Mouse (Mus musculus): Measurements from ENCODE around the gene Gucy1b1. TPM values are rescaled to one million over a fixed set of nuclear protein-coding genes. Genes with fewer than 3 reads are reported as not detected.

Gene Gucy1b1
- polyA plus RNA-seq, 1 experiment from 2014 or later: 18.2 TPM

DNA sequence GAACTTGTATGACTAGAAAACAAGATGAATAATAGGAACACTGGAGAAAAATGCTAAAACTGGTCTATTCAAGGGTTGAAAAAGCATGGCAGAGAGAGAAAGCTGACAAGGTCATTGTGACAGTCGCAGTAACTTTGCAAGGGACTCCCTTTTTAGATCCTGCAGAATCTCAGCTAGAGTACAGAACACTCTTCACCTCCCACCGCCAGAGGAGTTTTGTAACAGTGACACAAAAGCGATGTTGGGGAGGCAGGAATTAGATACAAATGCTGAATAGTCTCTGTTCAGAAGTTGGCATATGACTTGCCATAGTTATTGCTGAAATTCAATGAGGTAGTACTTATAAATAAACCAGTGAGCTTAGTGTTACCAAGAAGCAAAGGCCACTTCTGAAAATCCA, 51.4 kb downstream of the Gucy1b1 start:
- Histone ChIP-seq H3K4me2 (no peak overlapping the region), H3K36me3 (ENCODE audit: control insufficient read depth, insufficient read depth, low read length) (no peaks in the 10 kb centered on the region), H3K9ac (ENCODE audit: low read depth, low read length) (no peak overlapping the region), H3K27me3 (replicated peaks; ENCODE audit: control insufficient read depth, insufficient read depth, low read length) (no peaks in the 10 kb centered on the region), H3K4me1 (replicated peaks; ENCODE audit: control insufficient read depth, insufficient read depth, low read length) (no peaks in the 10 kb centered on the region), H3K27ac (ENCODE audit: low read depth, low read length) (no peak overlapping the region), H3K4me3 (ENCODE audit: low read depth, low read length) (no peak overlapping the region), H3K9me3 (ENCODE audit: control insufficient read depth, low read length) (no peaks in the 10 kb centered on the region)
- 77% methylated on average over 3 of the region's 3 CpGs for WGBS
- ATAC-seq (replicated peaks; ENCODE audit: low FRiP score) (no peak), DNase-seq (ENCODE audit: low spot score) (no peak)

DNA sequence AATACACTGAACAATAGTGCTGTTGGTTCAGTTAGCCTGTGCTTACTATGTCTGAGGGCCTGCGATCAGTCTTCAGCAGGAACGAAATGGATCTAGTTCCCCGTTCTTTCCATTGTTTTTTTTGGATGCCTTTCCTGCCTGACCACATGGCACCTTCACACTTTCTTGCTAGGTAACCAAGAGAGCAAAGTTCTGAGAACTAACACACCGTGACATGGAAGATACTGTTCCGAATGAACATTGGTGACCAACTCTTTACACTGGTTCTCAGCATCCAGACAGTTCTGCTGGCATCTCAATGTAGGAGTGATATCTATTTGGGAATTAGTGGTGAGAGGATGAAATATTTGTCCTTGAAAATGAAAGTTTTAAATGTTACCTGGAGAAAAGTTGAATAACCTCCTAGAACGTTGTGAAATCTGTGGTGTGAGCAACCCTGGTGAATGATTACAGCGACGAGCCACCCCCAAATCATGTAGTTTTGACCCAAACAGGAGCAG, 52.0 kb downstream of the Gucy1b1 start:
- no peaks in the 10 kb centered on the region for H3K36me3 ChIP-seq (ENCODE audit: control insufficient read depth, insufficient read depth, low read length)
- no peak overlapping the region for H3K9ac ChIP-seq (ENCODE audit: low read depth, low read length)
- H3K27me3 ChIP-seq (replicated peaks; ENCODE audit: control insufficient read depth, insufficient read depth, low read length): no peaks in the 10 kb centered on the region
- no peaks in the 10 kb centered on the region for H3K9me3 ChIP-seq (ENCODE audit: control insufficient read depth, low read length)
- no peak for ATAC-seq (replicated peaks; ENCODE audit: low FRiP score)
- no peaks in the 10 kb centered on the region for H3K4me1 ChIP-seq (replicated peaks; ENCODE audit: control insufficient read depth, insufficient read depth, low read length)
- no peak for DNase-seq (ENCODE audit: low spot score)
- no peak overlapping the region for H3K4me3 ChIP-seq (ENCODE audit: low read depth, low read length)
- no peak overlapping the region for H3K27ac ChIP-seq (ENCODE audit: low read depth, low read length)
- WGBS: 78% methylated on average over 8 of the region's 8 CpGs
- H3K4me2 ChIP-seq: no peak overlapping the region

DNA sequence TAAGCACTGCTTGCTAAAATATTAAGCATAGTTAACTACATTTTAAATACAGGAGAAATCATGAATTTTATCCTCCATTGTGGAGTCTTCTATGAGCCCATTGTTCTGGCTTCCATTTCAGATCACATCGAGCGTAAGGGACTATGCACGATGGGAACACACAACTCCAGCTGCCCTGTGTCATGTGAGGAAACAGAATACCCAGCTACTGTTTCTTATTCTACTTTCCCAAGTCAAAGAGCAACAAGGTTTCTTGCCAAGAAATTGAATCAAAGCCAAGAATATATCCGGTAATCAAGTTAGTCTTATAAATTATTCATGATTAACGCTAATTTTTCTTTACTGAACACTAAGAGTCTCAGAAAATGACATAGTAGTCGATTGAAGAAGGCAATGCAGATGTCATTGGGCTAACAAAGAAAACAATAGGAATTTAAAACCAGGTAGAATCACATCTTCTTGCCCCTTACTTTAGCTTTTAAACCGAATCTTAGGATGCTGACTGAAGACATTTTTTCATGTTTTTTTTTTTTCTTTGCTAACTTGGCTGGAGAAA, 60.3 kb downstream of the Gucy1b1 start:
- H3K4me1 ChIP-seq (replicated peaks; ENCODE audit: control insufficient read depth, insufficient read depth, low read length): no peaks in the 10 kb centered on the region
- H3K27me3 ChIP-seq (replicated peaks; ENCODE audit: control insufficient read depth, insufficient read depth, low read length): no peaks in the 10 kb centered on the region
- 80% methylated on average over 7 of the region's 7 CpGs for WGBS
- H3K27ac ChIP-seq (ENCODE audit: low read depth, low read length): no peak overlapping the region
- no peak overlapping the region for H3K9ac ChIP-seq (ENCODE audit: low read depth, low read length)
- ATAC-seq (replicated peaks; ENCODE audit: low FRiP score) (no peak), DNase-seq (ENCODE audit: low spot score) (no peak)
- H3K4me2 ChIP-seq: no peak overlapping the region
- no peaks in the 10 kb centered on the region for H3K36me3 ChIP-seq (ENCODE audit: control insufficient read depth, insufficient read depth, low read length)
- H3K9me3 ChIP-seq (ENCODE audit: control insufficient read depth, low read length): no peaks in the 10 kb centered on the region
- no peak overlapping the region for H3K4me3 ChIP-seq (ENCODE audit: low read depth, low read length)

- H3K9me3 ChIP-seq (ENCODE audit: control insufficient read depth, low read length): no peaks in the 10 kb centered on the region
- DNase-seq (ENCODE audit: low spot score) (no peak), ATAC-seq (replicated peaks; ENCODE audit: low FRiP score) (no peak)
- no peak overlapping the region for H3K27ac ChIP-seq (ENCODE audit: low read depth, low read length)
- no peak overlapping the region for H3K4me2 ChIP-seq
- no peak overlapping the region for H3K4me3 ChIP-seq (ENCODE audit: low read depth, low read length)
- H3K36me3 ChIP-seq (ENCODE audit: control insufficient read depth, insufficient read depth, low read length): no peaks in the 10 kb centered on the region
- H3K9ac ChIP-seq (ENCODE audit: low read depth, low read length): no peak overlapping the region
- WGBS: 84% methylated on average over 1 of the region's 1 CpGs
- H3K4me1 ChIP-seq (replicated peaks; ENCODE audit: control insufficient read depth, insufficient read depth, low read length): no peaks in the 10 kb centered on the region
- H3K27me3 ChIP-seq (replicated peaks; ENCODE audit: control insufficient read depth, insufficient read depth, low read length): no peaks in the 10 kb centered on the region
Observed at GRCm38 (mm10) chr3:82007002-82007401, 67.5 kb downstream of the Gucy1b1 start.

DNA sequence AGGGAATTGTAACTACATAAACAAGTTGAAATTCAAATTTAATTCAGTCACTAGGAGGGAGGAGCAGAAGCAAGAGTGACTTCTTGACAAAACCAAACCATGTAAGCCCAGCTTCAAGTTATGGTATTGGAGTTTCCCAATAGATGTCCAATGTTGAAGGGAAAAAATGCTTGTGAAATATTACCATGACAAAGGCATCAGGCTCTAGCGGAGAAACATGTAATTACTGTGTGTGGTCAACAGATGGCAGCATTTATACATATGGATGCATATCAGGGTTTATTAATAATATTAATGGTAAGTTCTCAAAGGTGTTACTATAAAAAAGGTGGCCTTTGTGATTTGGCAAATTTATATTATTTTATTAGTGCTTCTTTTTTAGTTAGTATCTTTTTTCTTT, 78.5 kb downstream of the Gucy1b1 start:
- DNase-seq (ENCODE audit: low spot score) (no peak), ATAC-seq (replicated peaks; ENCODE audit: low FRiP score) (no peak)
- no peak overlapping the region for H3K9ac ChIP-seq (ENCODE audit: low read depth, low read length)
- no peaks in the 10 kb centered on the region for H3K9me3 ChIP-seq (ENCODE audit: control insufficient read depth, low read length)
- H3K4me1 ChIP-seq (replicated peaks; ENCODE audit: control insufficient read depth, insufficient read depth, low read length): no peaks in the 10 kb centered on the region
- H3K27ac ChIP-seq (ENCODE audit: low read depth, low read length): no peak overlapping the region
- H3K27me3 ChIP-seq (replicated peaks; ENCODE audit: control insufficient read depth, insufficient read depth, low read length): no peaks in the 10 kb centered on the region
- H3K4me3 ChIP-seq (ENCODE audit: low read depth, low read length): no peak overlapping the region
- no peak overlapping the region for H3K4me2 ChIP-seq
- WGBS: 5% methylated on average over 1 of the region's 1 CpGs
- no peaks in the 10 kb centered on the region for H3K36me3 ChIP-seq (ENCODE audit: control insufficient read depth, insufficient read depth, low read length)

- H3K4me1 ChIP-seq (replicated peaks; ENCODE audit: control insufficient read depth, insufficient read depth, low read length): no peaks in the 10 kb centered on the region
- ATAC-seq (replicated peaks; ENCODE audit: low FRiP score): no peak
- no peaks in the 10 kb centered on the region for H3K27me3 ChIP-seq (replicated peaks; ENCODE audit: control insufficient read depth, insufficient read depth, low read length)
- H3K4me2 ChIP-seq: no peak overlapping the region
- no peaks in the 10 kb centered on the region for H3K36me3 ChIP-seq (ENCODE audit: control insufficient read depth, insufficient read depth, low read length)
- 44% methylated on average over 4 of the region's 4 CpGs for WGBS
- H3K4me3 ChIP-seq (ENCODE audit: low read depth, low read length): no peak overlapping the region
- H3K9ac ChIP-seq (ENCODE audit: low read depth, low read length): no peak overlapping the region
- no peak for DNase-seq (ENCODE audit: low spot score)
- H3K27ac ChIP-seq (ENCODE audit: low read depth, low read length): no peak overlapping the region
- H3K9me3 ChIP-seq (ENCODE audit: control insufficient read depth, low read length): no peaks in the 10 kb centered on the region
Observed at GRCm38 (mm10) chr3:81995371-81995770, 79.1 kb downstream of the Gucy1b1 start.

DNA sequence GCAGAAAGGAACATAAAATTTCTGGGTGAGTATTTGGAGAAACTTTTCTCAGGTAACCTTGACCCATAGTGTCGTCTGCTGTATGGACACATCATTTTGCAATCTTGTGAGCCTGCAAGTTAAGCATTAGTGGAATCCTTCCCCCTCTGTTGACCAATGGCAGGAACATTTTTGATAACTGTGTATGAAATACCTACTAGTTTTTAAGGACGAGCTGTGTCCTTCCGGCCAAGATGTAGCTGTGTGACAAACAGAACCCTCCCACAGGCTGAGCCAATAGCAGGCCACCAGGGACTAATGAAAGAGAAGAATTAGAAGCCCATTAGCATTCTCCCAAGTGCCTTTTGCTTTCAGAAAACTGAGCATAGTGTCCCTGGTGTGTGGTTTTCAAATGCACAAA, 84.0 kb downstream of the Gucy1b1 start:
- WGBS: 61% methylated on average over 3 of the region's 3 CpGs
- no peaks in the 10 kb centered on the region for H3K27me3 ChIP-seq (replicated peaks; ENCODE audit: control insufficient read depth, insufficient read depth, low read length)
- no peak overlapping the region for H3K27ac ChIP-seq (ENCODE audit: low read depth, low read length)
- no peaks in the 10 kb centered on the region for H3K9me3 ChIP-seq (ENCODE audit: control insufficient read depth, low read length)
- H3K4me1 ChIP-seq (replicated peaks; ENCODE audit: control insufficient read depth, insufficient read depth, low read length): 0 out of 2 replicates have a peak, but pooled peaks cover 2% of the 10 kb centered on the region
- ATAC-seq (replicated peaks; ENCODE audit: low FRiP score) (no peak), DNase-seq (ENCODE audit: low spot score) (no peak)
- no peak overlapping the region for H3K4me2 ChIP-seq
- H3K4me3 ChIP-seq (ENCODE audit: low read depth, low read length): no peak overlapping the region
- no peak overlapping the region for H3K9ac ChIP-seq (ENCODE audit: low read depth, low read length)
- H3K36me3 ChIP-seq (ENCODE audit: control insufficient read depth, insufficient read depth, low read length): no peaks in the 10 kb centered on the region

DNA sequence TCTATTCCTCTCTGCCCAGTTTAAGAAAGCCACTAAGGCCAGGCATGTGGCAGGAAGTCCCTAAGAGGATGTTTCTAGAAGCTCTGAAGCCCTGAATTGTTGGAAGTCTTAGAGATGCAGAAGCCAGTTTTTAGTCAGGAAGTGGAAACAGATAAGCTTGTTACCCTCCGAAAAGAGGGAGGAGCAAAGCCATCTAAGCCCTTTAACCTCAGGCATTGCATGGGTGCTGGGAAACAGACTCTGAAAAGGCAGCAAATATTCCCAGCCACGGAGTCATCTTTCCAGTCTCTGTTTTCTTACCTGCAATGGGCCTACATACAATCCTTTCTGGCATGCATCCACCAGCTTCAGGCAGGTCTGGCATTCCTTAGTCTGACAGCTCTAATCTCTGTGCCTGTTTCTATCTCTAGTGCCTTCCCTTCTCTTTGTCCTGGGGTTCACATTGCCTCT, 84.8 kb downstream of the Gucy1b1 start:
- 11% methylated on average over 2 of the region's 2 CpGs for WGBS
- Histone ChIP-seq H3K27me3 (replicated peaks; ENCODE audit: control insufficient read depth, insufficient read depth, low read length) (no peaks in the 10 kb centered on the region), H3K9ac (ENCODE audit: low read depth, low read length) (no peak overlapping the region), H3K36me3 (ENCODE audit: control insufficient read depth, insufficient read depth, low read length) (no peaks in the 10 kb centered on the region), H3K4me3 (ENCODE audit: low read depth, low read length) (no peak overlapping the region), H3K27ac (ENCODE audit: low read depth, low read length) (peak overlapping the region; percentile 19; the same call in 1 of the 2 replicates), H3K9me3 (ENCODE audit: control insufficient read depth, low read length) (no peaks in the 10 kb centered on the region), H3K4me2 (no peak overlapping the region), H3K4me1 (replicated peaks; ENCODE audit: control insufficient read depth, insufficient read depth, low read length) (0 out of 2 replicates have a peak, but pooled peaks cover 2% of the 10 kb centered on the region)
- no peak for DNase-seq (ENCODE audit: low spot score)
- ATAC-seq (replicated peaks; ENCODE audit: low FRiP score): no peak

DNA sequence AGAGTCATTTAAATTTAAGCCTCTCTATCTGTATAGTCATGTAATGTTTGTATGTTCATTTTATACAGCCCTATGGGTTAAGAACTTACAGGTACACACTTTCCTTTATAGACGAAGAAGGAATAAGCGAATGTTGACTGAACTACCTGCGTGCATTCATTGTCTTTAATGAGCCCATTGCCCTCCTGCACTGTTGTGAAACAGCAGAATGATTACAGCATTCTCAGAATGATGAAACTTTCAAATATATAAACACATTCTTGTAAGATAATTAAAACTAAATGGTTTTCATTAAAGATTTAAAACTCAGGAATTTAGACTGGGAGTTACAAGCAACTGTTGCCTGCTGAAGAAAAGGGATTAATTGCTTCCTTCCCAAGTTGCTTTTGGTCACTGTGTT, 86.9 kb downstream of the Gucy1b1 start:
- Histone ChIP-seq H3K4me2 (no peak overlapping the region), H3K36me3 (ENCODE audit: control insufficient read depth, insufficient read depth, low read length) (no peaks in the 10 kb centered on the region), H3K9ac (ENCODE audit: low read depth, low read length) (no peak overlapping the region), H3K9me3 (ENCODE audit: control insufficient read depth, low read length) (no peaks in the 10 kb centered on the region), H3K4me1 (replicated peaks; ENCODE audit: control insufficient read depth, insufficient read depth, low read length) (0 out of 2 replicates have a peak, but pooled peaks cover 2% of the 10 kb centered on the region), H3K27ac (ENCODE audit: low read depth, low read length) (no peak overlapping the region), H3K4me3 (ENCODE audit: low read depth, low read length) (no peak overlapping the region), H3K27me3 (replicated peaks; ENCODE audit: control insufficient read depth, insufficient read depth, low read length) (no peaks in the 10 kb centered on the region)
- DNase-seq (ENCODE audit: low spot score) (no peak), ATAC-seq (replicated peaks; ENCODE audit: low FRiP score) (no peak)
- WGBS: 86% methylated on average over 3 of the region's 3 CpGs

Data from liver, embryonic 11.5 days (tissue).